Comparison of ENCODE assay signal across 17 mouse cellular contexts in the genomic region with DNA sequence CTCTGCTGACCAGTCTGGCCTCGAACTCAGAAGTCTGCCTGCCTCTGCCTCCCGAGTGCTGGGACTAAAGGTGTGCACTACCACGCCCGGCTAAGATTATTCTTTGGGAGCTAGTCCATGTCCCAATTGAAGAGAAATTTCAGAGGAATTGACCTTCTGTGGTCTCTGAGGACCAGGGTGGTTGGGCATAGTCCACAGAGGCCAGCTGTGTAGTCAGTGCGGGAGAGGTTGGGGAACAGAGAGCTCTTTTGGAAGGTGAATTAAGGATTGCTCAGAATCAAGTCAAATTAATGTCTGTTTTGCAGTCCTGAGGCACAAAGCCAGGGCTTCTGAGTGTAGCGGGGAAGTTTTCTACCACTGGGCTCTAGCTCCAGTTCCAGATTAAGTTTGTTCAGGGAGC. TPM values are rescaled to one million over a fixed set of nuclear protein-coding genes. Genes with fewer than 3 reads are reported as not detected.
"Had no signal": no experiment of that assay in that cellular context is flagged by ENCODE, and none has a peak within 500 bp of the region (broad histone marks: within the 10 kb centered on the region; RNA-seq: fewer than 3 reads in every experiment).

No protein-coding gene starts in this region.

- H3K27me3 ChIP-seq: limb, embryonic 15.5 days; midbrain, embryonic 13.5 days; neural tube, embryonic 15.5 days had no signal

- H3K27ac ChIP-seq: kidney, postnatal 0 days; limb, embryonic 15.5 days; midbrain, embryonic 13.5 days; neural tube, embryonic 15.5 days had no signal

- H3K9me3 ChIP-seq: limb, embryonic 15.5 days; midbrain, embryonic 13.5 days; neural tube, embryonic 15.5 days had no signal

- H3K4me2 ChIP-seq: limb, embryonic 15.5 days; midbrain, embryonic 13.5 days; neural tube, embryonic 15.5 days had no signal

- H3K9ac ChIP-seq: limb, embryonic 15.5 days; midbrain, embryonic 13.5 days; neural tube, embryonic 15.5 days had no signal

- ATAC-seq: midbrain, embryonic 13.5 days had no signal

- DNase-seq: kidney, adult 8-10 months; kidney, postnatal 36 days; layer of hippocampus, adult 9-11 months; layer of hippocampus, postnatal 36 days; lung, adult 18-20 months; spleen, adult 18-20 months; thymus, adult 2 months; thymus, postnatal 25 days had no signal

- H3K4me3 ChIP-seq: limb, embryonic 15.5 days; midbrain, embryonic 13.5 days; neural tube, embryonic 15.5 days had no signal

RNA-seq across cellular contexts. Expression of a gene that starts 53.3 kb away (rescaled TPM):
- total RNA-seq: layer of hippocampus, adult 18-20 months; layer of hippocampus, postnatal 36 days; left cerebral cortex, adult 8-10 months; left cerebral cortex, postnatal 25 days; megakaryocyte-erythroid progenitor cell, adult 5-6 weeks had no signal
- polyA plus RNA-seq: thymus, adult 2 months; urinary bladder, adult 2 months had no signal
